Mouse (Mus musculus) MEL (cell line): ENCODE results near the gene Fance.

Experiments used
- CHD2 ChIP-seq: IDR thresholded peaks from 2 replicates; pipeline ENCODE4 v1.6.1; 2011; ENCODE audit warnings: low read length, improper control_type of control experiment
- CTCF ChIP-seq, 3 experiments: IDR thresholded peaks in 2 of 3; conservative IDR thresholded peaks in 1 of 3; 2 replicates each; pipeline ENCODE4 v1.5.1; 2011 to 2012; ENCODE audit warnings: low read length in 3 of 3, low read depth in 2 of 3, mild to moderate bottlenecking in 2 of 3, improper control_type of control experiment in 1 of 3, inconsistent platforms in 1 of 3, mixed read lengths in 1 of 3, moderate library complexity in 1 of 3; ENCODE audit not compliant: control insufficient read depth in 1 of 3, insufficient read depth in 1 of 3, poor library complexity in 1 of 3, severe bottlenecking in 1 of 3
- EP300 ChIP-seq, 2 experiments: IDR thresholded peaks; 2 replicates each; pipeline ENCODE4 v1.6.1; 2011; ENCODE audit warnings: improper control_type of control experiment in 2 of 2, low read length in 2 of 2, low read depth in 1 of 2, mild to moderate bottlenecking in 1 of 2
- HCFC1 ChIP-seq: IDR thresholded peaks from 2 replicates; pipeline ENCODE4 v1.6.1; 2012; ENCODE audit warnings: low read depth, mild to moderate bottlenecking, inconsistent platforms, low read length, improper control_type of control experiment, moderate library complexity
- MAZ ChIP-seq: IDR thresholded peaks from 2 replicates; pipeline ENCODE4 v1.6.1; 2012; ENCODE audit warnings: low read depth, mild to moderate bottlenecking, inconsistent platforms, low read length, improper control_type of control experiment
- MEF2A ChIP-seq: IDR thresholded peaks from 2 replicates; pipeline ENCODE4 v1.6.1; 2014; ENCODE audit warnings: low read depth, mild to moderate bottlenecking, inconsistent platforms, low read length, improper control_type of control experiment; ENCODE audit not compliant: poor library complexity, insufficient replicate concordance, severe bottlenecking; ENCODE audit errors: extremely low read depth
- MYC ChIP-seq: IDR thresholded peaks from 2 replicates; pipeline ENCODE4 v1.6.1; 2011; ENCODE audit warnings: low read depth, mild to moderate bottlenecking, low read length, improper control_type of control experiment, moderate library complexity
- NRF1 ChIP-seq: IDR thresholded peaks from 2 replicates; pipeline ENCODE4 v1.6.1; 2014; ENCODE audit warnings: low read depth, mild to moderate bottlenecking, inconsistent platforms, low read length, improper control_type of control experiment, moderate library complexity; ENCODE audit not compliant: poor library complexity, insufficient read depth, severe bottlenecking
- POLR2A ChIP-seq, 2 experiments: IDR thresholded peaks; 2 replicates each; pipeline ENCODE4 v1.6.1; 2011 to 2012; ENCODE audit warnings: low read length in 2 of 2, mild to moderate bottlenecking in 2 of 2, control low read depth in 1 of 2, improper control_type of control experiment in 1 of 2, low read depth in 1 of 2, moderate library complexity in 1 of 2; ENCODE audit not compliant: control insufficient read depth in 1 of 2, insufficient read depth in 1 of 2, poor library complexity in 1 of 2
- SMC3 ChIP-seq: IDR thresholded peaks from 2 replicates; pipeline ENCODE4 v1.6.1; 2011; ENCODE audit warnings: low read depth, low read length, improper control_type of control experiment
- TCF12 ChIP-seq: IDR thresholded peaks from 2 replicates; pipeline ENCODE4 v1.6.1; 2014; ENCODE audit warnings: low read depth, mild to moderate bottlenecking, inconsistent platforms, low read length, improper control_type of control experiment, moderate library complexity
- UBTF ChIP-seq: IDR thresholded peaks from 2 replicates; pipeline ENCODE4 v1.6.1; 2012; ENCODE audit warnings: low read depth, mild to moderate bottlenecking, inconsistent platforms, low read length, improper control_type of control experiment, moderate library complexity, borderline replicate concordance; ENCODE audit not compliant: insufficient read depth
- USF1 ChIP-seq: IDR thresholded peaks from 2 replicates; pipeline ENCODE4 v1.6.1; 2014; ENCODE audit warnings: low read depth, mild to moderate bottlenecking, inconsistent platforms, low read length, improper control_type of control experiment, moderate library complexity
- USF2 ChIP-seq, 2 experiments: IDR thresholded peaks; 2 replicates each; pipeline ENCODE4 v1.6.1; 2011 to 2012; ENCODE audit warnings: improper control_type of control experiment in 2 of 2, low read length in 2 of 2, borderline replicate concordance in 1 of 2, inconsistent platforms in 1 of 2, low read depth in 1 of 2, mild to moderate bottlenecking in 1 of 2; ENCODE audit not compliant: insufficient read depth in 1 of 2

GRCm38 (mm10) chr17:28286133-28286532 is 27.2 kb upstream of the Fance start:
- TF ChIP-seq MYC (no peak), TCF12 (no peak), EP300 (IDR thresholded peaks at IDR 0.05; ENCODE audit: low read depth in 1 of 2, low read length in 2 of 2) (no peak), CTCF (IDR thresholded peaks at IDR 0.05 in 2 of 3, conservative IDR thresholded peaks at IDR 0.05 in 1 of 3; ENCODE audit: control insufficient read depth in 1 of 3, insufficient read depth in 1 of 3, low read depth in 2 of 3, low read length in 3 of 3, poor library complexity in 1 of 3, severe bottlenecking in 1 of 3) (no peak), MAZ (no peak), MEF2A (no peak), NRF1 (no peak), UBTF (no peak), POLR2A (IDR thresholded peaks at IDR 0.05; ENCODE audit: control insufficient read depth in 1 of 2, insufficient read depth in 1 of 2, low read depth in 1 of 2, low read length in 2 of 2, poor library complexity in 1 of 2) (no peak), USF2 (IDR thresholded peaks at IDR 0.05; ENCODE audit: borderline replicate concordance in 1 of 2, insufficient read depth in 1 of 2, low read depth in 1 of 2, low read length in 2 of 2) (no peak), CHD2 (no peak), SMC3 (no peak), USF1 (no peak), HCFC1 (no peak)
